Mouse (Mus musculus): ENCODE results near the gene Olfr805. TPM values are rescaled to one million over a fixed set of nuclear protein-coding genes. Genes with fewer than 3 reads are reported as not detected.

Gene Olfr805
- polyA plus RNA-seq (2017; shearing (Covaris generic)) = not detected

GRCm38 (mm10) chr10:129729275-129729674, at the start of gene Olfr805:
Gene Olfr805, minus strand, starts transcription at chr10:129729375.
- no peak for ATAC-seq

- no peak for ATAC-seq
Observed at GRCm38 (mm10) chr10:129778123-129778522, 48.9 kb upstream of the Olfr805 start.

DNA sequence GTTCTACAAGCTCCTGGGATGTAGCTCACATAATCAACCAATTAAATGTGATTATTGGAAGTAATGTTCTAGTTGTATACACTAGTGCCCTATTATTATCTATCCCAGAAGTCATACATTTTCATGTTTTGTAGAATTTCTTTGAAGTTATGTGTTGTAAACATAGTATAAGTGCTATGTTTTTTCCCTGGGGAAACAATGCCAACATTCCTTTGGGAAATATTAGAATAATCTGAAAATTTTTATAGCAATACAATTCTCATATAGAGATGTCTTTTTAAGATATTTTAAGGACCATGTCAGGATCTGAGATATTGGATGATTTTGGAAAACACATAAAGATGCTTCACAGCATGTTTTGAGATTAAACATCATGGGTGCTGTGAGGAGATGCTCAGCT, 45.2 kb upstream of the Olfr805 start, which contains the start of gene Olfr809:
Gene Olfr809 (plus strand): TSS at position 301 of the 400 bp plus-strand sequence.
- ATAC-seq = no peak

GRCm38 (mm10) chr10:129765182-129765581, 36.0 kb upstream of the Olfr805 start, which contains the start of gene Olfr808:
Gene Olfr808, plus strand, starts transcription at chr10:129765482.
- ATAC-seq = no peak

GRCm38 (mm10) chr10:129757693-129758092, 28.5 kb upstream of the Olfr805 start, which contains the start of gene Olfr807:
Gene Olfr807, minus strand, starts transcription at chr10:129757793.
- no peak for ATAC-seq

- no peak for ATAC-seq
Observed at GRCm38 (mm10) chr10:129741821-129742220, 12.6 kb upstream of the Olfr805 start, which contains the start of gene Olfr806. Gene Olfr806, minus strand, starts transcription at chr10:129741921.

GRCm38 (mm10) chr10:129702910-129703309, 26.3 kb downstream of the Olfr805 start, which contains the start of gene Olfr804:
Gene Olfr804, plus strand, starts transcription at chr10:129703210.
- no peak for ATAC-seq

DNA sequence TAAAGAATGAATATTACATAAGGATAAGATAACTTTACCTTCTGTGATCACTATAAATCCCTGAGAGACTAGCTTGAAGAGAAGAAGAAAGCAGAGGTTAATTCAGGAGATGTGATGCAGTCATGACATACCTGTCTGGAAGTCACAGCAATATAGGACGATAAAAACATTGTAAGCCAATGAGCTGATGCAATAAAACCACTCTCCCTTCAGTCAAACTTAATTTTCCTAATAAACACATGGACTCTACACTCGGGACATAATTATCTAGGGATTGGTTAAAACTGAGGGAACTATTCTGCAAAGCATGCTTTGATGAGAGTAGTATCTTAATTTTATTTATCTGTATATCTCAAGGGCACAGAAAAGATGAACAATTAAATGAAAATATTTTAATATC, 35.0 kb downstream of the Olfr805 start, which contains the start of gene Olfr803:
Gene Olfr803 (minus strand): TSS at position 101 of the 400 bp plus-strand sequence.
- ATAC-seq = no peak

DNA sequence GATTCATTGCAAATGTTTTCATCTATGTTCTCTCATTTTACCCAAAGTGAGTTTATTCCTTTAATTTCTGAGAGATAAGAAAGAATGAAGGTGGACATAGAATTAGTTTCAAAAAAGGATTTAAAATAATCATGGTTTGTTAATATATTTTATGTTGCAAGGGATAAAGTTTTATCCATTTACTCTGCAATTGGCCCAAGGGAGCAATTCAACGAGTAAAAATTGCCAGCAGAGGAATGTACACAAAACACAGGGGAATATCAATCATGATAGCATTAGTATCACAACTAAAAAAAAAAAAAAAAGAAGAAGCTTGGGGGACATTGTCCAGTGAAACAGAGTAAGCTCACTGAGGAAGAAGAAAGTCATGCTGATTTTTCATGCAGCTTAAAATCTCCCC, 41.1 kb downstream of the Olfr805 start, which contains the start of gene Olfr802:
Gene Olfr802 (minus strand): TSS at position 101 of the 400 bp plus-strand sequence.
- ATAC-seq = no peak

GRCm38 (mm10) chr10:129673765-129674164, 55.4 kb downstream of the Olfr805 start, which contains the start of gene Olfr801:
Gene Olfr801, minus strand, starts transcription at chr10:129673865.
- no peak for ATAC-seq

Other genes with a start within 250 kb of the Olfr805 start
- not detected for gene Olfr789, start 244.6 kb downstream of the Olfr805 start, polyA plus RNA-seq (2017; shearing (Covaris generic))
- not detected for gene Olfr790, start 230.9 kb downstream of the Olfr805 start, polyA plus RNA-seq (2017; shearing (Covaris generic))
- not detected for gene Olfr791, start 207.6 kb downstream of the Olfr805 start, polyA plus RNA-seq (2017; shearing (Covaris generic))
- gene Olfr792, start 190.2 kb downstream of the Olfr805 start, polyA plus RNA-seq (2017; shearing (Covaris generic)) = not detected
- gene Olfr794, start 161.7 kb downstream of the Olfr805 start, polyA plus RNA-seq (2017; shearing (Covaris generic)) = not detected
- gene Olfr796, start 116.8 kb downstream of the Olfr805 start, polyA plus RNA-seq (2017; shearing (Covaris generic)) = not detected
- not detected for gene Olfr798, start 101.4 kb downstream of the Olfr805 start, polyA plus RNA-seq (2017; shearing (Covaris generic))
- gene Olfr799, start 91.9 kb downstream of the Olfr805 start, polyA plus RNA-seq (2017; shearing (Covaris generic)) = not detected
- gene Olfr800, start 71.7 kb downstream of the Olfr805 start, polyA plus RNA-seq (2017; shearing (Covaris generic)) = not detected
- not detected for gene Olfr801, start 55.5 kb downstream of the Olfr805 start, polyA plus RNA-seq (2017; shearing (Covaris generic))
- gene Olfr802, start 41.2 kb downstream of the Olfr805 start, polyA plus RNA-seq (2017; shearing (Covaris generic)) = not detected
- not detected for gene Olfr803, start 35.1 kb downstream of the Olfr805 start, polyA plus RNA-seq (2017; shearing (Covaris generic))
- not detected for gene Olfr804, start 26.2 kb downstream of the Olfr805 start, polyA plus RNA-seq (2017; shearing (Covaris generic))
- gene Olfr806, start 12.5 kb upstream of the Olfr805 start, polyA plus RNA-seq (2017; shearing (Covaris generic)) = not detected
- not detected for gene Olfr807, start 28.4 kb upstream of the Olfr805 start, polyA plus RNA-seq (2017; shearing (Covaris generic))
- not detected for gene Olfr808, start 36.1 kb upstream of the Olfr805 start, polyA plus RNA-seq (2017; shearing (Covaris generic))
- gene Olfr809, start 45.3 kb upstream of the Olfr805 start, polyA plus RNA-seq (2017; shearing (Covaris generic)) = not detected
- gene Olfr810, start 65.5 kb upstream of the Olfr805 start, polyA plus RNA-seq (2017; shearing (Covaris generic)) = not detected
- gene Olfr811, start 75.0 kb upstream of the Olfr805 start, polyA plus RNA-seq (2017; shearing (Covaris generic)) = not detected
- gene Olfr812, start 116.7 kb upstream of the Olfr805 start, polyA plus RNA-seq (2017; shearing (Covaris generic)) = not detected
- gene Olfr813, start 126.0 kb upstream of the Olfr805 start, polyA plus RNA-seq (2017; shearing (Covaris generic)) = not detected
- gene Olfr814, start 150.5 kb upstream of the Olfr805 start, polyA plus RNA-seq (2017; shearing (Covaris generic)) = under 1 TPM in 1 of 2 experiments, not detected in 1; 0.11 TPM
- gene Olfr815, start 176.5 kb upstream of the Olfr805 start, polyA plus RNA-seq (2017; shearing (Covaris generic)) = not detected
- gene Olfr816, start 186.2 kb upstream of the Olfr805 start, polyA plus RNA-seq (2017; shearing (Covaris generic)) = not detected
- not detected for gene Olfr818, start 219.7 kb upstream of the Olfr805 start, polyA plus RNA-seq (2017; shearing (Covaris generic))
- gene Olfr819, start 237.9 kb upstream of the Olfr805 start, polyA plus RNA-seq (2017; shearing (Covaris generic)) = not detected
- not detected for gene Olfr247, start 246.8 kb upstream of the Olfr805 start, polyA plus RNA-seq (2017; shearing (Covaris generic))